Mouse (Mus musculus) spleen, adult 10 weeks (tissue): ENCODE results near the gene Kcnc1. TPM values are rescaled to one million over a fixed set of nuclear protein-coding genes. Genes with fewer than 3 reads are reported as not detected.

ENCODE experiments used
- polyA plus RNA-seq: library from polyadenylated mRNA; stranded (reverse); fragments of 350-450 nt; fragmentation: Illumina TruSeq; extraction: RNeasy Lipid Tissue Mini Kit (QIAGEN cat#74804); gene quantifications from one replicate; pipeline ENCODE4 v1.2.3, GENCODE M21; 2015; ENCODE audit warnings: low replicate concordance; ENCODE audit not compliant: insufficient read depth

Gene Kcnc1
- 0.79 TPM for polyA plus RNA-seq

DNA sequence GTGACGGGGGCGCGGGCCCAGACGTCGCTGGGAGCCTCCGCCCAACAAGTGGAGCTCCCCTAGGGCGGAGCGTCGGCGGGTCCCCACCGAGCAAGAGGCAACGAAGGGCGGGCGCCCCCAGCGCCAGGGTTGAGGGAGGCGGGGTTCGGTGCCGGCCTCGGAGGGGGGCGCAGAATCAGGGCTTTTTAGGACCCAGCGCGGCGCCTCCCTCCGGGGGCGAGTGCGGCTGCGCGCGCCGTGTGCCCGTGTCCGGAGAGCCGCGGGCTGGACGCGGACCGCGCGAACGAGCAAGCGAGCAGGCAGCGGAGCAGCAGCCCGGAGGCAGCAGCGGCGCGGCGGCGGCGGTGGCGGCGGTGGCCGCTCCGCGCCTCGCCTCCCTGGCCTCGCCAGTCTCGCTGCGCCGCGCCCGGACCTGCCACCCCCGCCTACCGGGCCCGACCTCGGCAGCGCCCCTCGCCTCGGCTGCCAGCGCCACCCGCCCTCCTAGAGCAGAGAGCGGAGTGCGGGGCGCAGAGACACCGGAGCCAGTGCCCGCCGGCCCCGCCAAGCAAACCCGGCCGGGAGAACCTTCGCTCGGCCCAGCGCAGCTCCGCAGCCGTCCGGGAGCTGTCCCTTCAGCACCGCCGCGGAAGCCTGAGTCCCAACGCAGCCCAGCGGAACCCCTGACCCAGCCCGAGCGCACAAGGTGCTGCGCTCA is at the start of gene Kcnc1:
Gene Kcnc1 (plus strand): TSS at position 267 of the 697 bp plus-strand sequence.

DNA sequence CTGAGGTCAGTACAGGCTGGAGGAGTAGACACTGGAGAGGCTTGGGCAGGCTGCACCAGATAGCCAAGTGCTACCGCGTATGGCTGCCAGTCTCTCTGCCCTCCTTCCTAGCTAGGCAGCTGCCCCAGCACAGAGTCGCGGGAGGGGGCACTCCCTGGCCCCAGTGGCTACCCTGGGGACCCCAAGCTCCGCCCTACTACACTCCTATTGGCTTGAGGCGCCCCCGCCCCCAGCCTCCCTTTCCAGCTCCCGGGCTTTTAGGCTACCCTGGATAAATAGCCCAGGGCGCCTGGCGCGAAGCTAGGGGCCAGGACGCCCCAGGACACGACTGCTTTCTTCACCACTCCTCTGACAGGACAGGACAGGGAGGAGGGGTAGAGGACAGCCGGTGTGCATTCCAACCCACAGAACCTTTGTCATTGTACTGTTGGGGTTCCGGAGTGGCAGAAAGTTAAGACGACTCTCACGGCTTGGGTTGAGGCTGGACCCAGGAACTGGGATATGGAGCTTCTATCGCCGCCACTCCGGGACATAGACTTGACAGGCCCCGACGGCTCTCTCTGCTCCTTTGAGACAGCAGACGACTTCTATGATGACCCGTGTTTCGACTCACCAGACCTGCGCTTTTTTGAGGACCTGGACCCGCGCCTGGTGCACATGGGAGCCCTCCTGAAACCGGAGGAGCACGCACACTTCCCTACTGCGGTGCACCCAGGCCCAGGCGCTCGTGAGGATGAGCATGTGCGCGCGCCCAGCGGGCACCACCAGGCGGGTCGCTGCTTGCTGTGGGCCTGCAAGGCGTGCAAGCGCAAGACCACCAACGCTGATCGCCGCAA is 19.9 kb upstream of the Kcnc1 start, which contains the start of gene Myod1:
Gene Myod1 (plus strand): TSS at position 303 of the 836 bp plus-strand sequence.

Other genes with a start within 250 kb of the Kcnc1 start
- gene Abcc8, start 216.5 kb upstream of the Kcnc1 start, polyA plus RNA-seq = not detected
- gene Ush1c, start 158.0 kb upstream of the Kcnc1 start, polyA plus RNA-seq = not detected
- gene Otog, start 155.5 kb upstream of the Kcnc1 start, polyA plus RNA-seq = not detected
- not detected for gene Myod1, start 20.0 kb upstream of the Kcnc1 start, polyA plus RNA-seq
- gene Sergef, start 243.3 kb downstream of the Kcnc1 start, polyA plus RNA-seq = 7.7 TPM